Mouse (Mus musculus) inflammation-experienced regulatory T-cells, adult 6 months (primary cell): ENCODE results near the gene Rab25. TPM values are rescaled to one million over a fixed set of nuclear protein-coding genes. Genes with fewer than 3 reads are reported as not detected.

Source experiments
- ATAC-seq: one replicate; pipeline ENCODE4 v1.8.0; 2017
- polyA plus RNA-seq, 3 experiments: library from polyadenylated mRNA; unstranded; fragments of 100-300 nt; shearing (Covaris generic); gene quantifications; one replicate each; pipeline ENCODE4 v1.2.1; 2017

The Rab25 gene
- polyA plus RNA-seq, 3 experiments from 2014 or later, result not detected

DNA sequence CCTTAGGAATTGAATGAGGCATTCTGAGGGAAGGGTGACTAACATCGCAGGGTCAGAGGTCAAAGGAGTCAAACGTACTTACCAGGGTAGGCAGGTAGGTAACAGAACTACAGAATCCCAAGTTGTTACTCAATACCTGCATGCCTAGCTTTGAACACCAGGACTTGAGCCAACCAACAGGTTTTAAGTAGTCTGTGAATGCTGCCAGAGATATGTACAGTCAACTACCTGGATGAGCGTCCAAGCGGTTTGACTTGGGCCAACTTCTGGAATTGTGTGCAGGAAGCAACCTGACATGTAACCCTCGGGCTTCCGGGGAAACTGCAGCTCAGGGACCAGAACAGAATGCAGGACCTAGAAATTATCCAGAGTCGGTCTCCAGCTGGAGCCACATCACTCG, 25.1 kb downstream of the Rab25 start:
- ATAC-seq, result no peak

- peak; percentile 82 for ATAC-seq
Measured at GRCm38 (mm10) chr3:88521803-88522331, 26.2 kb downstream of the Rab25 start.

DNA sequence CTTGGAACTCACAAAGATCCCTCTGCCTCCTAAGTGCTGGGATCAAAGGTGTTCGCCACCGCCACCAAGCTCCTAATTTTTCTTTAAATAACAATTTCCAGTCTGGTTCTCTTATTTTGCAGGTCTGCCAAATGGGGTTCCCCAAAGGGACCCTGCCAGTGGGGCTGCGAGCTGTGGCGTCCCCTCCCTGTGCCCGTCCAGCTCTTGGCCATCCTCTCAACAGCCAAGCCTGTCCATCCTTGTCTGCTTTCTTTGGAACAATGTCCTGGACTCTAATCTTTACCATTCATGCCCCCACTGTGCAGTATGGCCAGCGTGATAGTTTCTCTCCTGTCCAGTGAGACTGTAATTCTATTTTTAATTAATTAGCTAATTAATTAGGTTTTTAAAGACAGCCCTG, 26.9 kb downstream of the Rab25 start:
- ATAC-seq, result no peak

GRCm38 (mm10) chr3:88520078-88520477, 28.0 kb downstream of the Rab25 start:
- ATAC-seq, result no peak

DNA sequence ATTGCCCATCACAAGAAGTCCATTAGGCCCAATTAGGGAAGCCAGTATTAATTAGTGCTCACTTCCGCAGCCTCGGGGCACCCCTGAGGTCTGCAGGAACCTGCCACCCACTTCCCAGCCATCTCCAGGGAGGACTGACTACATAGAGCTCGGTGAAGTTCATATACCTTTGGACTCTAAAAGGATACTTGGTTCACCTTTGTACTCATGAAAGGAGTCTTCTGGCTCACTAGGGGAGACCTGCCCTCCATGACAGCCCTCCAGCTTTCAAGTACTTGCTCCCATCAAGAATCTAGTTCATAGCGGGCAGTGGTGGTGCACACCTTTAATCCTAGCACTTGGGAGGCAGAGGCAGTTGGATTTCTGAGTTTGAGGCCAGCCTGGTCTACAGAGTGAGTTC, 29.7 kb downstream of the Rab25 start:
- ATAC-seq, result no peak

GRCm38 (mm10) chr3:88516407-88516806, 31.7 kb downstream of the Rab25 start:
- no peak for ATAC-seq

DNA sequence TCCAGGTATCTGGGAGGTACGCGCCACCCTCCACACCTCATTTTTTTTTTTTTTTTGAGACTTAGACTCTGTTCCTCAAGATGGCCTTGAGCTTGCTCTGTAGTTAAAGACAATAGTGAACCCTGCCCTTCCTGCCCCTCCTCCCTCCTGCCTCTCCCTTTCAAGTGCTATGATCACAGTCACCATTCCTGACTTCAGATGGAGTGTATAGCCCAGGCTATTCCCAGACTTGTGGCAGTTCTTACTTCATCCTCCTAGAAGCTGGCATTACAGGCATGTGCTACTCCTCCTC, 33.1 kb downstream of the Rab25 start:
- ATAC-seq, result no peak

DNA sequence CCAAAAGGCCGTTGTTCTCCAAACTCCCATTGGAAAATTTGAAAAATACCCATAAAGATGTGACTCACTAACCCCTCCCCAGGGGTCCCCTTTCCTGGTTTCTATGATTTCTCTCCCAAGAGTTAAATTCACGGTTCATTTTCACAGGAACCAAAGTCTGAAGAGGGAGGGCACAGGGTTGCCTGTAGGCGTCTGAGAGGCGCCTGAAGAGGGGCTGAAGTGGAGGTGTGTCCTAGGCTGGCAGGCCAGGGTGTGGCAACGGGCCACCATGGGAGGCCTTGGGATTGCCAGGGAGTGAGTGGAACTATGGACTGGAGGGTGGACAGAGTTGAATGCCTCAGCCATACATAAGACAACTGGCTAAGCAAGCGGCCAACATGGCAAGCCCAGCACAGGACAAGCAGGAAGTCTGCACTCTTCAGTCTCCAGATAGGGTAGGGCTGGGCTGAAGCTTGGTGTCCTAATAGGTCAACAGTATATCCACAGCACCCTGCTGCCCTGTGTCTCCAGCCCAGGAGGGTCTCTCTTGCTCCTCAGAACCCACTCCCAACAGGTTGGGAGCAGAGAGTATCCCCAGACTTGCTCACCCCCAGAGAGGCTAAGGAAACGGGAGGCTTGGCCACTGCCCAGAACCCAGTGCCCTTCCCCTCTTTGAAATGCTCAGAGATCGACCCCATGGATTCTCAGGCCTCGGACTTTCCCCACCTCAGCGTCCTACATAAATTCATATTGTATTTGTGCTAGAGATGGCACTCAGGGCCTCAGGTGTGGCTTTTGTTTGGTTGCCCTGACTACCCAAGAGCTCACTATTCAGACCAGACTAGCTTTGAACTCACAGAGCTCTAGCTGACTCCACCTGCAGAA, 33.6 kb downstream of the Rab25 start:
- no peak for ATAC-seq

DNA sequence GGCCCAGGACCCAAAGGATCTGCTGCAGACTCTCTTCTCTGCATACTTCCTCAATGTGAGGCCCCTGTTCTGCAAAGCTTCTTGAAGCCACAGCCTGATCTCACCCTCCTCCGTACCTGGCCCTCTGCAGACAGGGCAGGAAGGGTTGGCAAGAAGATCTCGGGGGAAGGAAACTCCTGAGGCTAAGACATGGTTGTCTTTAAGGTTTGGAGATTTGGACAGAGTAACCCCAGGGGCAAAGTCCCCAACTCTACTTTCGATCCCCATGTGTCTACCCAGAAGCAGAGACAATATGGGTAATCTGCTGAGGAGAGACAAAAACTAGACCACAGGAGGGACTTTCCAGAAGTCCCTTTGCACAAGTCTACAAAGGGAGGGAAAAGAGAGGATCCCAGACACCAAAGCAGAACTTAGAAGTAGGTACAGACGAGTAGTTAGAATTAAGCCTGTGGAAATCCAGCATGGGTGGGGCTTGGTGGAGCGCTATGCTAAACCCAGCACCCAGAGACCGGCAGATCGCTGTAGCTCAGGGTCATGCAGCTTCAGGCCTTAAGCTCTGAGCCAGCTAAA, 34.5 kb downstream of the Rab25 start:
- ATAC-seq, result peak; percentile 8

DNA sequence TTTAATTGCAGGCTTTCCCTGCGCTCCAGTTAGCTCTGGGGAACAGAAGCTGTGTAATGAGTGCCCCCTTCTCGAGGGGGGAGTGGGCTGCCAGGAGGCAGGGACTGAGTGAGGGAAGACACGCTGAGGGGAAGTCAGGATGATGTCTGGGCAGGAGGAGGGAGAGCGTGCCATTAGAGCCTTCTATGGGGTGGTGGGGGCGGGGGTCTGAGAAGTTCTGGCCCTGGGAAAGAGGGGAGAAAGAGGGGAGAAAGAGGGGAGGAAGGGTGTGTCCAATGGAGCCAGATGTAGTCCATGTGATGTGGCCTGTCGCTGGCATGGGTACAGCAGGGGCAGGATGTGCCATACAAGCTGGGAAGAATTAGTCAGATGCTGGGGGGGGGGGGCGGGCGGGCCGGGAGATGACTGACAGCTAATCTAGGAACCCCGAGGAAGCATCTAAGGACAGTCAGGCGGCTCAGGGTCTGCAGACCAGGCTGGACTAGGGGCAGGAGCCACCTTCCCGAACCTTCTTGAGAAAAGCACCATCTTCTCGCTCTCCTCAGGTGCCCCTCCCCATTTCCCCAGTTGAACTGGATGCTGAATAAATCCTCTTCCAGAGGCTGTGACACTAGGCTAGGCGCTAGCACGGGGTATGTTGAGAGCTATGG, 35.1 kb downstream of the Rab25 start:
- no peak for ATAC-seq

DNA sequence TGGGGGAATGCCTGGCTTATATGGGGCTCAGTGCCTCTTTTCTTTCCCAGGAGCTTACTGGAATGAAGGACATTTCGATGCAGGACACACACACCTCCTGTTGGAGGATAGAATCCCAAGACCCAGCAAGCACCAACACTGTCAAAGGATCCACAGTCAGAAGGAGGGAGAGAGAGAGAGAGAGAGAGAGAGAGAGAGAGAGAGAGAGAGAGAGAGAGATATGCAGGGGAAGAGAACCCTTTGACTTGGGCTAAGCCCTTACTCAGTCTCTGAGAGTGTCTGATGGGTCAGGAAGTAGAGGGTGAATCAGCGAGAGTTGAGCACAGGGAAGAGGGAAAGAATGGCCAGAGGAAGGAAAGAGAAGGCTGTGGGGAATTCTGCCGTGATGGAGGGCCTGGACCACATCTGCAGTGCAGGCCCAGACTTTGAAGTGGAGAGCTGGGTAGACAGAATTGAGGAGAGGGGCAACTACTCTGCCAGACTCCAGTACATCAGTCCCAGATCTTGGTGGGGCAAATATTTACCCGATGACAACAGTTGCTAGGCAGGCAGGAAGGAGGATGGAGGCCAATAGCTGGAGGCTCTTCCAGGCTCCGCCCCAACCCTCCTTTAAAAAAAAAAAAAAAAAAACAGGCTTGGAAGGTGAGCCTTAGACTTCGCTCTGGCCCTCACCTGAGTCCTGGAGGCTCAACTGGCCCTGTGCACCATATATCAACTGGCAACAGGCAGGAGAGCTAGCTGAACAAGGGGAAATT, 35.8 kb downstream of the Rab25 start:
- ATAC-seq, result no peak

GRCm38 (mm10) chr3:88511559-88511958, 36.5 kb downstream of the Rab25 start:
- no peak for ATAC-seq

GRCm38 (mm10) chr3:88510421-88511289, 37.4 kb downstream of the Rab25 start:
- ATAC-seq, result no peak

- ATAC-seq, result peak; percentile 89
Measured at GRCm38 (mm10) chr3:88509692-88510420, 38.2 kb downstream of the Rab25 start, which contains the start of gene Lmna. Gene Lmna, minus strand, starts transcription at chr3:88509956.

DNA sequence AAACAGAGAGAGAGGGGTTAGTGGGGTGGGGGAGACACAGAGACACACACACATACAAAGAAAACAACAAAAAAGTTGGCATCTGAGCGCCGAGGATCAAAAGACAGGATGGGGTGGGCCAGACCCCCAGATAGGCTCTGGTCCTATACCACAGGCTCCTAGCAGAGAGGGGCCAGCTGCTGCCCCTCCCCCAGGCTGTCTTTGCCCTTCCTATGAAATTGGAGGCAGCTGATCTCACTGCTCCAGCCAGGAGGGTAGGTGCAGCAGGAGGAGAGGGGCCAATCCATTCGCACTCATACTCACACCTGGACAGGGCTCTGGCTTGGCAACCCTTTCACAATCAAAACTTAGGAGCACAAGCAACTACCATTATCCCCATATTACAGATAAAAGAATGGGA, 38.9 kb downstream of the Rab25 start:
- no peak for ATAC-seq

DNA sequence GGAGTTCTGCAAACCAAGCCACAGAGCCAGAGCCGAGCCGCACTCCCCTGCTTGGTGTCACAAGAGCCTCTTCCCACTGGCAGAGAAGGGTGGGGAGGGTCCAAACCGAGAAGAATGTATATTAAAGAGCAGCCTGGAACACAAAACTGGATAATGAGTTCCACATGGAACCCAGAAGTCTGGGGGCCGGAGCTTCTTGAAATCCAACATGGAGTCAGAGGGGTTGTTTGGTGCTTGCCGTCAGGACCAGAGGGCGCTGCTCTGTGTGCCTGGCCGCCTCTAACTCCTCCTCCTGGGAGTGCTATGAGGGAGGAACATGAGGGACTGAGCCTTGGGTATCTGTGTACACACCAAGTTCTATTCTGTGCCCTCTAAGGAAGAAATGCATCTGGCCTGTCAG, 42.3 kb downstream of the Rab25 start:
- ATAC-seq, result no peak

DNA sequence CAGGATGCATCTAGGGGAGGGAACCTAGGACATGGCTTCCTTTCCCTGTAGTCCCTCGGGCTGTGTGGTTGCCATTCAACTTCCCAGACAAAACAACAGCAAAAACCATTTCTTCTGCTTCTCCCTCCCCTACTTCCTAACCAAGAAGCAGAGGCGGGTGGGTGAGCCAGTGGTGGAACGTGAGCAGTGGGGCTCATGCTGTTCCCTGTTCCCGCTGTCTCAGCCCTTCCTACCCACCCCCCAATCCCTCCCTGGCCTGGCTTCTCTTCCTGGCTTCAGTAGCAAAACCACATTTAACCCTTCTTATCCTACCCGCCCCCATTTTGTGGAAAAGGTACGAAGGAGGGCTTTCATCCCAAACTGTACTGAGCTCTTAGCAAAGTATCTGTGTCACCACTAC, 43.0 kb downstream of the Rab25 start:
- no peak for ATAC-seq

DNA sequence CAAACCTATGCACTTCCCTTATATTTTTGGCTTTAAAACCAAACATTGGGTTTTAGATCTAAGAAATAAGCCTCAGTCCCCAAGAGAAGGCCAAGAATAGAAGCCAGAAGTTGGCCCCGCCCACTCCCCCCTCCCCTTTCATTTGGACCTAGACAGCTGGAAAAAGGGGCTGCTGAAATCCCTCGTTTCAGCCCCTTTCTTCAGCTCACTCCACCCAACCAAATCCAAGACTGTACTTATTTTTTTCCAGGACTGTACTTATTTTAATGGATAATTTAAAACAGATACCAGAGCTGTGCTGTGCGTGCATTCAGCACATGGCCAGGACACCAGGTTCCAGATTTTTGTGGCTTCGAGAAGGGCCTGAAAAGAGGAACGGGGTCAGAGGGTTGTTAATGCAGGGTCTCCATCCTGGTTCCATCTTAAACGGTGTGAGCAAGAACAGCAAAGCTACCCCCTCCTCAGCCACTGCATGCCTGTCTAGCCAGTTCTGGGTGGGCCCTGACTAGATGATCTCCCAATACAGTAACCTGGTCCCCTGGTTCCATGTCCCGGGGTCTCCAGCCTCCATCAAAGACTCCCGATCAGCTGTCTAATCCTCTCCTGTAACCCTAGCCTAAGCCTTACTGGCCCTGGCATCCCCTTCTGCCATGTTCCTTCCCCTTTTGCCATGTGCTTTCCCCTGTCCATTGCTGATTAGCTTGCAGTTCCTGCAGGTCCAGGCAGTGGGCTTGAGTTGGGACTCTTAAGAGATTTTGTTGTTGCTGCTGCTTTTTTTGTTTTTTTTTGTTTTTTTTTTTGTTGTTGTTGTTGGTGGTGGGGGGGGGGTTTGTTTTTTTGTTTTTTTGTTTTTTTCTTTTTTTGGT, 44.0 kb downstream of the Rab25 start:
- ATAC-seq, result no peak

GRCm38 (mm10) chr3:88503505-88503863, 44.6 kb downstream of the Rab25 start:
- ATAC-seq, result no peak
